Mouse (Mus musculus) ES-Bruce4 (cell line): ENCODE data around the gene Wdr6.

Experiments used
- CTCF ChIP-seq: IDR thresholded peaks from one replicate; pipeline ENCODE4 v1.8.1; 2011; ENCODE audit warnings: low read depth, low read length
- EP300 ChIP-seq: IDR thresholded peaks from 2 replicates; pipeline ENCODE4 v1.6.1; 2011; ENCODE audit warnings: low read depth, low read length; ENCODE audit not compliant: insufficient read depth
- POLR2A ChIP-seq: IDR thresholded peaks from one replicate; pipeline ENCODE4 v1.8.1; 2011; ENCODE audit warnings: low read length; ENCODE audit not compliant: insufficient read depth

DNA sequence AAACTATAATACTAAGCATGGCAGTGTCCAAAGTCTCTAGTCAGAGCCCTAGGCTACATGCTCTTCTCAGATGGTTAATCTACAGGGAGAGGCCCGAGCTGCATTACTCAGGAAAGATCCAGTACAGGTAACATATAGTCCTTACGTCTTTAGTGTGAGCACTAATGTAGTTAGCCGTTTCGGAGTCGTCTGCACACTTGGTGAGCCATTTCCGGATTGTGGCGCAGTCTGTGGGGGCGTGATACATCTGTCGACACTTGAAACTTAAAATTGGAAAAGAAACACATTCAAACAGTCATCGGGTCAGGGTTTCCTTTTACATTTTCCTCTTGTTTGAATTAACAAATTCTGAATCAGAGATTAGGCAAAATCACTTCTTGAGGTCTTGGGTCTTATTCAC, 32.9 kb upstream of the Wdr6 start:
- TF ChIP-seq EP300 (no peak), CTCF (no peak), POLR2A (no peak)
